Comparison of ENCODE assay signal across 9 mouse cellular contexts in genomic region chr11:18872118-18872751, GRCm38 (mm10).
DNase-seq lines count a peak whose midpoint lies in the region; ATAC-seq and TF ChIP-seq lines count a peak whose summit lies in the region.
"Had no signal": no experiment of that assay in that cellular context is flagged by ENCODE, and none has a peak within 500 bp of the region (broad histone marks: within the 10 kb centered on the region; RNA-seq: fewer than 3 reads in every experiment).

No protein-coding gene starts in this region.

- 9% methylated on average over 12 of the region's 12 CpGs for whole genome bisulfite sequencing in heart, embryonic 14.5 days
- 2% methylated on average over 12 of the region's 12 CpGs for WGBS in midbrain, embryonic 11.5 days

- no peaks in the 10 kb centered on the region for H3K36me3 ChIP-seq in heart, embryonic 14.5 days (ENCODE audit: control insufficient read depth, insufficient read depth, low read length)
- H3K36me3 ChIP-seq in midbrain, embryonic 11.5 days (ENCODE audit: control insufficient read depth, insufficient read depth, low read length) = no peaks in the 10 kb centered on the region

- peaks cover 11 to 22% of the 10 kb centered on the region in 2 experiments for H3K4me1 ChIP-seq in heart, embryonic 14.5 days (ENCODE audit: control insufficient read depth in 2 of 2, insufficient read depth in 2 of 2, low read length in 2 of 2)
- no peaks in the 10 kb centered on the region for H3K4me1 ChIP-seq in embryonic fibroblast, embryonic 13.5 days (ENCODE audit: control insufficient read depth, insufficient read depth, low read length)
- H3K4me1 ChIP-seq in midbrain, embryonic 11.5 days (ENCODE audit: control insufficient read depth, insufficient read depth, low read length) = peaks cover 40% of the 10 kb centered on the region

- H3K9me3 ChIP-seq in heart, embryonic 14.5 days (ENCODE audit: control insufficient read depth, low read length) = no peaks in the 10 kb centered on the region
- no peaks in the 10 kb centered on the region for H3K9me3 ChIP-seq in midbrain, embryonic 11.5 days (ENCODE audit: control insufficient read depth, low read length)

- peak overlapping the region; percentile 47 to 55 for H3K4me3 ChIP-seq in heart, embryonic 14.5 days (ENCODE audit: control insufficient read depth in 1 of 2, insufficient read depth in 1 of 2, low read depth in 1 of 2, low read length in 2 of 2)
- H3K4me3 ChIP-seq in embryonic fibroblast, embryonic 13.5 days (ENCODE audit: insufficient read depth, low read length) = peak overlapping the region; percentile 29
- peak overlapping the region; percentile 30; the same call in 1 of the 2 replicates for H3K4me3 ChIP-seq in midbrain, embryonic 11.5 days (ENCODE audit: low read depth, low read length)

- no peak overlapping the region for H3K27ac ChIP-seq in heart, embryonic 14.5 days (replicated peaks in 1 of 2; ENCODE audit: control insufficient read depth in 1 of 2, insufficient read depth in 1 of 2, low read depth in 2 of 2, low read length in 2 of 2)
- no peak overlapping the region for H3K27ac ChIP-seq in embryonic fibroblast, embryonic 13.5 days (ENCODE audit: insufficient read depth, low read length)
- no peak overlapping the region for H3K27ac ChIP-seq in midbrain, embryonic 11.5 days (ENCODE audit: low read depth, low read length)

- intact Hi-C loops in heart, postnatal 14 days (cut with DNase I) = loop anchor here (10.0 kb wide), 1 partner anchor 1187 kb away; no protein-coding TSS in a partner anchor

- no peak for TF ChIP-seq CTCF in brain, embryonic 14.5 days (IDR thresholded peaks at IDR 0.05; ENCODE audit: borderline replicate concordance, extremely low read depth, insufficient read depth, insufficient read length)
- TF ChIP-seq CTCF in embryonic fibroblast, embryonic 13.5 days (IDR thresholded peaks at IDR 0.05; ENCODE audit: borderline replicate concordance, insufficient read depth, low read length) = no peak

- H3K27me3 ChIP-seq in heart, embryonic 14.5 days (ENCODE audit: control insufficient read depth, insufficient read depth, low read length) = peaks cover 8% of the 10 kb centered on the region; the same call in 1 of the 2 replicates
- peaks cover 71% of the 10 kb centered on the region for H3K27me3 ChIP-seq in midbrain, embryonic 11.5 days (ENCODE audit: control insufficient read depth, insufficient read depth, low read length)

- peak overlapping the region; percentile 95 for H3K4me2 ChIP-seq in heart, embryonic 14.5 days (ENCODE audit: low read length)
- peak overlapping the region; percentile 65 for H3K4me2 ChIP-seq in midbrain, embryonic 11.5 days

- TF ChIP-seq POLR2A in brain, embryonic 14.5 days (IDR thresholded peaks at IDR 0.05; ENCODE audit: borderline replicate concordance, extremely low read depth, insufficient read depth, insufficient read length, poor library complexity, severe bottlenecking) = no peak
- no peak for TF ChIP-seq POLR2A in embryonic fibroblast, embryonic 13.5 days (IDR thresholded peaks at IDR 0.05; ENCODE audit: low read depth, low read length)

- no peak for DNase-seq in heart, postnatal 14 days
- peak; percentile 41 for DNase-seq in brain, embryonic 14.5 days (ENCODE audit: low read depth)
- peak; percentile 88 for DNase-seq in midbrain, embryonic 11.5 days (ENCODE audit: low spot score, missing footprints)
- DNase-seq in layer of hippocampus, adult 9-11 months = no peak
- no peak for DNase-seq in right cerebral cortex, postnatal 14 days
- DNase-seq in thymus, postnatal 4 days = no peak
- DNase-seq: thymus, postnatal 36 days had no signal

- peak overlapping the region; percentile 74 for H3K9ac ChIP-seq in heart, embryonic 14.5 days (ENCODE audit: low read length)
- H3K9ac ChIP-seq in midbrain, embryonic 11.5 days (ENCODE audit: low read length) = no peak overlapping the region

- ATAC-seq in heart, embryonic 14.5 days (ENCODE audit: insufficient number of reproducible peaks, insufficient read depth, low FRiP score, low read depth) = no peak
- ATAC-seq in midbrain, embryonic 11.5 days (ENCODE audit: low FRiP score) = no peak

Comparison
In these comparisons a context has a peak if more than half of its experiments do, and no peak if none do; other contexts are left out.
1. DNase-seq: peak in brain, embryonic 14.5 days (single experiment) and midbrain, embryonic 11.5 days (single experiment); none in heart, postnatal 14 days (0 of 2), layer of hippocampus, adult 9-11 months (single experiment), right cerebral cortex, postnatal 14 days (single experiment) and thymus, postnatal 4 days (single experiment).
2. Peak in every context shown above with its lines, with median percentiles within 50 percentile points of each other: H3K4me3 ChIP-seq.